Mouse (Mus musculus) CD4-positive, CD25-positive, alpha-beta regulatory T cell, adult 9 weeks (primary cell): Measurements from ENCODE around the gene Tfe3. TPM values are rescaled to one million over a fixed set of nuclear protein-coding genes. Genes with fewer than 3 reads are reported as not detected.

Experiments used
- polyA plus RNA-seq: library from polyadenylated mRNA; unstranded; fragments of 100-300 nt; shearing (Covaris generic); gene quantifications from one replicate; pipeline ENCODE4 v1.2.1, GENCODE M21; 2017

Gene Tfe3
- polyA plus RNA-seq: 43.5 TPM

DNA sequence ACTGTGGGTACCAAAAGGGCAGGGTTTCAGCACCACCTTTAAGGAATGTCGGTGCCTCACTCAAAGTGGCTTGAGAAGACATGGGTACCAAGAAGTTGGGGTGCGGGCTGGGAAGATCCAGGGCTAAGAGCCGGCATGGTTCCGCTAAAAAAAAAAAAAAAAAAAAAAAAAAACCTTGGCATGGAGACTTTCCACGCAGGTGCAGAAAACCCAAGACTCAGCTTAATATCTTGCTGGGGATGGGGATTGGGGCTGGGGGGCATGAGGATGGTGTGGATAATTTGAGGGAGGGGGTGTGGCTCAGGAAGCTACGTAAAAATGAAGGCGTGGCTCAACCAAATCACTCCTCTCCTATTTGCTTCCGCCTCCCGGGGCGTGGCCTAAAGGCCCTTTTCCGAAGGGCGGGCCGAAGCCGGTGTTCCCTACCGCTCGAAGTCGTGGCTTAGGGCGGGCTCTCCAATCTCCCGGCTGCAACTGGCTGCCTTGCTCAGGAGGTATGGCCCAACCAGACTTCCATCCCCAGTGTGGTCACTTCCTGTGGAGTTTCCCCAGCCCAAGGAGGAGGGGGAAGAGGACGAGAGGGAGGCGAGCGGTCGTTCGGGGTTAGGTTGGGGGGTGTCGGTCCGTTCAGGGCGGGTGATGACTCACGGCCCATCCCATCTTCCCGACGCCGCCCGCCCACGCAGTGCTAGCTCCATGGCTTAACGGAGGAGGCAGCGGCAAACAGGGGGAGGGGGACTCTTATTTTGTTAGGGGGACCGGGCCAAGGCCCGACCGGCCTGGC is at the start of gene Tfe3:
Gene Tfe3, plus strand, starts transcription at position 424 of the 784 bp plus-strand sequence.

DNA sequence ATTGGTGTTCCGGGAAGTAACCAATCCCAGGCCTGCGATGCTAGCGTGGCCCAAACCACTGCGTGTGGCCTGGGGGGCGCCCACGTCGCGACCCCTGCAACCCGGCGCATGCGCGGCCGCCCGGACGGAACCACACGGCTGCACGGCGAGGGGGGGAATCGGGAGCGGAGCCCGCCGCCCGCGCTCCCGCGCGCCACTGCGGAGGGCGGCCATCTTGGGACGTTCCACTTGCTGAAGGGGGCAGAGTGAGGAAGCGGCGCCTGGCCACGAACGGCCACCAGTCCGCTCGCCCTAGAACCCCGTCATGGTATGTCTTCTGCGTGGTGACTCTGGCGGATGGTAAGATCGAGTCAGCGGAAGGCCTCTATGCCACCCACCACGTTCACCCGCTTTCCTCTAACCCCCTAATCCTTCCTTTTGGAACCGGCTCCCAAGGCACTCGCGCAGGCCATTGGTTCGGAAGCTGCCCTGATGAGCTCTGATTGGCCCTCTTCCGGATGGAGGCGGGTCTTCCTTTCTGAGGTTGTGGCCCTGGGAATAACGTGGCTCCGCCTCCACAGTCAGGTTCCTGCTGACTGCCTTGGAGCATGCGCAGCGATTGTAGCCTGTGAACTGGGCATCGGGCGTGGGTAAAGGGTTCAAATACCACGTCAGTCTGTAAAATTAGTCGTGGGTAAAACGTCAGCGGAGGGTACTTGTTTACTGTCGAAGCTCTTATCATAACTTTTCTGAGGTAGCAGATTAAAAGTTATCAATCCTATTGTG is 48.0 kb upstream of the Tfe3 start, which contains the start of gene Wdr45:
Gene Wdr45, plus strand, starts transcription at position 199 of the 765 bp plus-strand sequence.

DNA sequence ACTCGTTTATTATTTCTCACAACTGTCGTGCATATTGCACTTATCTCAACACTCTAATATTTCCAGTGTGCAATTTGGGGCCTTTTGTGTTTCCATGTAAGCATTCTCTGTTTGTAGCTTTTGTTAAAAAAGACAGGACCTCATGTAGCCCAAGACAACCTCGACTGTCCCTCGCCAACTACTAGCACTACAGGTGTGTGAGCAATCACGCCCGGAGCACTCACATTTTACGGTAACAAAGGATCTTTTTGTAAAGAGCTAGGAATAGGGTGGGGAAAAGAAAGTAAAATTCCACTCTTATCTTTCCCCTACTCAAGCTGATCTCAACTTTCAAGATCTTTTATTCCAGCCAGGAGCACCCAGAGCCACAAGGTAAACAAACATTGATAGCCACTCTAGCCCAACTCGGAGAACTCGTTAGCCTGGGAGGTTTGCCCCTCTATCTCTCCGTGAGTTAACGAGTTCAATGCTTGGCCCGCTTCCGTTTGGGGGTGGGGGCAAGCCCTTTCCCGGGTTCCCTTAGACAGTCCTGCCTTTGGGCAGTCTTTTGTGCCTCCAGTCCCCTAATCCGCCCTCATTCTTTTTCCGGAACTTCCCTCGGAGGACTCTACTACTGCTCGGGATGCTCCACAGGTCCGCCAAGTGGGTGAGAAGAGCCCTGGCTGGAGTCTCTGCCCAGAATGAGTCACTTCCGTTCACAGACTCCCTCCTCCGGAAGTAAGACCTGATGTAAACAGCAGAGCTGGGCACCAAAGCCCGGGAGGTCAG is 40.7 kb upstream of the Tfe3 start, which contains the start of gene Gm45208:
Gene Gm45208, plus strand, starts transcription at position 732 of the 768 bp plus-strand sequence.

DNA sequence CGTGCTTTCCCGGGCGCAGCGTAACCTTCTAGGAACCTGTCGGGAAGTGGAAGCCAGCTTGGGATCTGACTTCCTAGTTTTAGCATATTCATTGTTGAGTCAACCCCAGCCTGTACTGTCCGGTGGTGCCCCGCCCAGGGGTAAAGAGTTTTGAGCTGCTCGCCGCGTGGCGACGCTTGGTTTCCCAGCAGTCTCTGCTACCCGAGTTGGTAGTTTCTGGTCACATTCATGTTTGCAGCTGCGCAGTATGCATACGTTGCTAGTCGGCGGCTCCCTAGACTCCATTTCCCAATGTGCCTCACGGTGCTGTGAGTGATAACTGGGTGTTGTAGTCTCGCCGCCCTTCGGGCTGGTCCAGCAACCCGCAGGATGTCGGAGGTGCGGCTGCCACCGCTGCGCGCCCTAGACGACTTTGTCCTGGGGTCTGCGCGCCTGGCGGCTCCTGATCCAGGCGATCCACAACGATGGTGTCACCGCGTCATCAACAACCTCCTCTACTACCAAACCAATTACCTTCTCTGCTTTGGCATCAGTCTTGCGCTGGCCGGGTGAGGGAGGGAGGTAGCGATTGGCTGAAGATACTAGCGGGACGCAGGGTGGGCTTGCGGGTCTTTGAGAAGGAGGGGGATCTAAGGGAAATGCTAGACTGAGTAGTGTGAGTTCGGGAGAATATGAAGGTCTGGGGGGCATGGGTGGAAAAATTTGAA is 34.0 kb upstream of the Tfe3 start, which contains the start of gene Praf2:
Gene Praf2, plus strand, starts transcription at position 225 of the 707 bp plus-strand sequence.

DNA sequence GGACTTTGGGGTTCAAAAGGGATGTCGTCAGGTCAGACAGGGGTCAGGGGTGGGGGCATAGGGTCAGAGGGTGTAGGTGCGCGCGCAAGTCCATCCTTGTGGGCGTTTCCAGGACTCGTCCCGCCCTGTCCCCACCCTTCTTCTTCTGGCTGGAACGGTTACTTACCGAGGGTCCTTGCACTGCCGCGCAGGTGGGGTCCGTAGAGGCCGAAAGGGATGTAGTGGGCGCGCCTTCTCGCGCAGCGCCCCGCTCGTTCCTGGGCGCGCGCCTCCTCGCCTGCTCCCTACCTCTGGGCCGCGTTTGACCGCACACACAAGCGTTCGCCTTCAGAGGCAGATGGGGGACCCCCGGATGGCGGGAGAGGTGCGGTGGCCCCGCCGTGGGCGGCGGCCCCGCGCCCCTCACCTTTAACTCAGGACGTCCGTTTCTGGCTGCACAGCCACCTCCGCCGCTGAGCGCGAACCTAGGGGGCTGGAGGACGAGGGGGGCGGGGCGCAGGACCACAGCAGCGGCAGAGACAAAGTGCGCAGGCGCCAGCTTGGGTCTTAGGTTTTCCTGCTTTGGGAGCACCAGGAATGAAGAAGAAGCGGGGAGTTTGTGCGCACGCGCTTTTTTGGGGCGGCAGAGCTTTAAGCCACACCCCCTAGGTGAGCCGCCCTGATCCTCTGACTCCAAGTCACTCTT is 11.8 kb upstream of the Tfe3 start, which contains the start of gene Ccdc120:
Gene Ccdc120, minus strand, starts transcription at position 474 of the 685 bp plus-strand sequence.

DNA sequence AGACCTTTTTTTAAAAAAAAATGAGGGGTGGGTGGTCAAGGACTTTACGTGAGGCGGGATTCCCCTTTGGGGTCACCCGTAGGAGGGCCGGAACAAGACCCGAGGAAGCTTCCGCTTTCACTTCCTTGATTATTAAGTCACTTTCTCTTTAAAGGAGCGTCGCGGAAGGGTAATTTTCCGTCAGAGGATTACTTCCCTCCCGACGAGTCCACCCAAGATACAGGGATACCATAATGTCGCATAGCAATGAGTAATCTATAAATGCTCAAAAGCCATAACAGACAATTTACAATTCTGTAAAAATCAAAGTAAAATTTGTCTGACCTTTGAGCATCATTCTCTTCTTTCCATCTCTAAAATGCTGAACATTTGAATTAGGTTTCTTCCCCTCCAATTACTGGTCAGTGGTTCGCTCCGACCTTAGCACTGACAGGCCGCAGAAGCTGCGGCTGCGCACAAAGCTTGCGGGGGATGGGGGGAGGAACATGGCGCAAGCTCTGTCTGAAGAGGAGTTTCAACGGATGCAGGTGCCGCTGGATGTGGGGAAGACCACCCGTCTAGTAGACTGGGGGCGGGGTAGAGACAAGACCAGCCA is 27.3 kb downstream of the Tfe3 start, which contains the start of gene Gripap1:
Gene Gripap1, plus strand, starts transcription at position 224 of the 595 bp plus-strand sequence.

DNA sequence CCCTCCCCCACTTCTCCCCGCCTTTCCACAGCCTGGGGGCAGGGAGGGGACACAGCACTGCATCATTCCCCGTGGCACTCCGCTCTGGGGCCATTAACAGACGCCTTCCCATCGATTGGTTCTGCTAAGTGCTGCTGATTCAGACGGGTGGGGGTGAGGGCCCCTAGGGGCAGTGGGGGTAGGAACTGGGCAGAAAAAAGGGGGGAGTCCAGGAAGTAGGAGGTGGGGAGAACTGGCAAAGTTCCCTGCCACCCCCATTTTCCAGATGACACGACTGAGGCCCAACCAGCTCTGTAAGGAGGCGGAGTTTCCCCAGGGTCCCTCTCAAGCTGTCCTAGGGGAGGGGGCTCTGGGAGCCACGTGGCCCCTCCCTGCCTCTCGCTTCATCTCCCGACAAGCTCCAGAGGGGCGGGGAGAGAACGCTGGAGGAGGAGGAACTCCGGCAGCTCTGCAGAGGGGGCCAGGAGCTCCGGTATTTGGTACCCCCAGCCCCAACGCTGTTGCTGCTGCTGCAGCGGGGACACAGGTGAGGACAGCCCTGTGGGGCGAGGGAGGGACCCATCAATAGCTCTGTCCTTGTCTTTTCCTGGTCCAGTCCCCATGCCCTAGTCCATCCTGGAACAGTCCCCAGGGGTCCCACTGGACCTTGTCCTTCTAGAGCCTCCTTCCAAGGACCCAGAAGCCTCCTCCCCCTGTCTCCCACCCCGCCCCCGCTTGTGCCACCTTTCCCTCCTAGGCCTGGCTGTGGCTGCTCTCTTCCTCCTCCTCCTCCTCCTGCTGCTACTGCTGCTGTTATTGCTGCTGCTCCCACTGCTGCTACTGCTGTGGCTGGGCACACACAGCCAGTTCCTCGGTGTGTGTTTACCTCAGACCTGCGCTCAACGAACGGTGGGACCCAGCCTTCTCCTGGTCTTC is 59.8 kb downstream of the Tfe3 start, which contains the start of gene Kcnd1:
Gene Kcnd1, plus strand, starts transcription at position 425 of the 915 bp plus-strand sequence.

Other genes starting within 250 kb of the Tfe3 start
- gene Foxp3, start 188.9 kb upstream of the Tfe3 start, polyA plus RNA-seq: 110 TPM
- gene Ppp1r3f, start 188.3 kb upstream of the Tfe3 start, polyA plus RNA-seq: 5.9 TPM
- 36.4 TPM for gene Ccdc22, start 157.0 kb upstream of the Tfe3 start, polyA plus RNA-seq
- gene Cacna1f, start 155.5 kb upstream of the Tfe3 start, polyA plus RNA-seq: not detected
- 14.3 TPM for gene Syp, start 124.1 kb upstream of the Tfe3 start, polyA plus RNA-seq
- gene Prickle3, start 105.3 kb upstream of the Tfe3 start, polyA plus RNA-seq: 37.0 TPM
- 120 TPM for gene Plp2, start 91.2 kb upstream of the Tfe3 start, polyA plus RNA-seq
- gene Magix, start 81.3 kb upstream of the Tfe3 start, polyA plus RNA-seq: not detected
- gene Gpkow, start 65.4 kb upstream of the Tfe3 start, polyA plus RNA-seq: 78.4 TPM
- gene Wdr45, start 48.2 kb upstream of the Tfe3 start, polyA plus RNA-seq: 81.1 TPM
- gene Gm45208, start 40.3 kb upstream of the Tfe3 start, polyA plus RNA-seq: 1.1 TPM
- gene Praf2, start 34.1 kb upstream of the Tfe3 start, polyA plus RNA-seq: 37.5 TPM
- gene Ccdc120, start 11.7 kb upstream of the Tfe3 start, polyA plus RNA-seq: 0.45 TPM
- gene Gripap1, start 27.2 kb downstream of the Tfe3 start, polyA plus RNA-seq: 122 TPM
- gene Kcnd1, start 59.7 kb downstream of the Tfe3 start, polyA plus RNA-seq: 1.3 TPM
- 16.1 TPM for gene Otud5, start 78.8 kb downstream of the Tfe3 start, polyA plus RNA-seq
- gene Pim2, start 115.7 kb downstream of the Tfe3 start, polyA plus RNA-seq: 61.9 TPM
- gene Slc35a2, start 121.5 kb downstream of the Tfe3 start, polyA plus RNA-seq: 45.5 TPM
- 174 TPM for gene Pqbp1, start 136.7 kb downstream of the Tfe3 start, polyA plus RNA-seq
- gene Timm17b, start 136.8 kb downstream of the Tfe3 start, polyA plus RNA-seq: 174 TPM
- not detected for gene Gm10491, start 145.3 kb downstream of the Tfe3 start, polyA plus RNA-seq
- gene Gm10490, start 147.0 kb downstream of the Tfe3 start, polyA plus RNA-seq: not detected
- not detected for gene Pcsk1n, start 157.3 kb downstream of the Tfe3 start, polyA plus RNA-seq
- gene Eras, start 166.0 kb downstream of the Tfe3 start, polyA plus RNA-seq: not detected
- gene Hdac6, start 185.3 kb downstream of the Tfe3 start, polyA plus RNA-seq: 21.7 TPM
- gene Gata1, start 215.5 kb downstream of the Tfe3 start, polyA plus RNA-seq: 49.0 TPM